Mouse (Mus musculus) thymus, postnatal 25 days (tissue): Measurements from ENCODE around the gene Apoc1.

Experiments
- DNase-seq: peaks from one replicate; pipeline ENCODE4 v3.0.0; 2022

The Apoc1 gene

DNA sequence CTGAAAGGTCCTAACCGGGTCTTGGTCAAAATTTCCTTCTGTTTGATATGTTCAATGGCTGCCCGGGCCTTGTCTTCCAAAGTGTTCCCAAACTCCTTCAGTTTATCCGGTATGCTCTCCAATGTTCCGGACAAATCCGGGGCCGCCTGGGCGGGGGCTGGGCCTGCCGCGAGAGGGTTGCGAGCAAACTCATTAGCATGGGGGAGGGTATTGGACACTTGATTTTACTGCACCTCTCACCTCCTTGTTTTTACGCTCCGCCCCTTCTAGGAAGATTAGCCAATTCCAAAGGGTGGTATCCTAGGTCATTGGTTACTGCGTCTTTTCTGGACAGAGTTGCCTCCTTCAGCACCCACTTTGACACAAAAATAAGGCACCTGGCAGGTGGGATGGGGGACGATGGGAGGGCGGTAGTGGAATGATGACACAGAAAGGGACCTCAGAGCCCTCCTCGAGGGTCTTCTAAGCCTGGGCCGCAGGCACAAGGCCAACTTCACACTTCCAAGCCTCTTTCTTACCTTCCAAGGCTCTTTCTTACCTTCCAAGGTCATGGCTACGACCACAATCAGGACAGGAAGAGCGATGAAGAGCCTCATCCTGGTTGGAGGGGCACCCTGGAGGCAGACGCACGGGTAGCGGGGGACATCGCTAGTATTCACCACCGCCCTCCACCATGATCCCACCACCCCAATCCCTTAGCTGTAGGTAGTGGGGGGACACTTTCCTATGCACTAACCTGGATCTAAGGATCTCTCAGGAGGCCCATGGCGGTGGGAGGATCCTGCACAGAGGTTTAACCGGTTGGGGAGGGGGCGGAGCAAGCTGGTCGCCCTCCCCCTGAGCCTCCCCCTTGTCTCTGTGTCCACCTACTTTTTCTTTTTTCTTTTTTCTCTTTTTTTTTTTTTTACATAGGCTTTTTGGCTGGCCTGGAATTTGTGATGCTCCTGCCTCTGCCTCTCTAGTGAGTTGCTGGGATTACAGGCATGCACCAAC is at the start of gene Apoc1:
Gene Apoc1 (minus strand): TSS at position 788 of the 993 bp plus-strand sequence.
- DNase-seq, result no peak

DNA sequence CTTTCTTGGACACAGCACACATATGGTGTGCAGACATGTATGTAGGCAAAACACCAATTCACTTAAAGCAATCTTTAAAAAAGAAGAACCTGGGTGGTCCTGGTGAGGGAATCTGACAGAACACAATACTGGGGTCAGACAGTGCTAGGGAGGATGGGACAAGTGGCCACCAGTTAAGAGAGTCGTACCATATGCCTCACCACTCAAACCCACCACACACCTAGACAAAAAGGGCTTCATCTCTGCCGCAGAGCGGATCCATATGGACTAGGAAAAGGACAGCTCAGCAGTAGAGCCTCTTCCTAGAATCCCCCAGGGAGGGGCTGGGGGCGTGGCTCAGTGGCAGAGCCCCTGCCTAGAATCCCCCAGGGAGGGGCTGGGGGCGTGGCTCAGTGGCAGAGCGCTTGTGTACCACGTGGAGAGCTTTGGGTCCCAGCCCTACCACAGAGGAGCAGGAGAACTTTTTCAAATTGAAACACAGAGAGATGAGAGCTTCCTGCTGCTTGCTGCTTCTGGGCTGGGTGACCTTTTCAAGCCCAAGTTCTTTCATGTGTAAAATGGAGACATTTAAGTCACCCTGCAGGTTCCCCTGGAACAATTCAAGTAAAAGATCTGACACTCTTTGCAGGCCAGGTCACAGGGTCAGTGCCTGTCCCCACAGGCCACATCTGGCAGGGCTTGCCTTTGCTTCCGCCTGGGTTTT is 49.0 kb upstream of the Apoc1 start:
- DNase-seq, result no peak

DNA sequence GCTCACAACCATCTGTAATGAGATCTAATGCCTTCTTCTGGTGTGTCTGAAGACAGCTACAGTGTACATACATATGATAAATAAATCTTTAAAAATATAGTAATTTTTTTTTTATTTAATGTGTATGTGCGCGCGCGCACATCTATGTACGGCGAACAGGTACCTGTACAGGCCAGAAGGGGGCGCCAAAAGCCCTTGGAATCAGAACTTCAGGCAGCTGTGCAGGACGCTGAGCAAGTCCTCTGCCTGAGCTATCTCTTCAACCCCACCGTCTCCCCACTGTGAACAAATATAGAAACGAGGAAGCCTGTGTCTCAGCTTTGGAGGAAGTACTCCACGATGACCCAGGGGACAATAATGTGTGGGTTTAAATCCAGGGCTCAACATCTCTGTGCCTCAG is 47.8 kb upstream of the Apoc1 start:
- DNase-seq, result no peak

DNA sequence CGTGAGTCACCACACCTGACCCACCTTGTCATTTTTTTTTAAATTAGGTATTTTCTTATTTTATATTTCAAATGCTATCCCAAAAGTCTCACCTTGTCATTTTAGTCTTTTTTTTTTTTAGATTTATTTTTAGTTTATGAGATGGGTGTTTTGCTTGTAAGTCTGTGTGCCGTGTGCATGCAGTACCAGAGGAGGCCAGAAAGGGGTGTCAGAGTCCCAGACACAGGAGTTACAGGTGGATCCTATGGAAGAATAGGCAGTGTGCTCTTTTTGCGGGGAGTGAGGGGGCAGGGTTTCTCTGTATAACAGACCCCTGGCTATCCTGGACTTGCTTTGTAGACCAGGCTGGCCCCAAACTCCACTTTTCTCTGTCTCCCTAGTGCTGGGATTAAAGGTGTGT is 46.3 kb upstream of the Apoc1 start:
- no peak for DNase-seq

DNA sequence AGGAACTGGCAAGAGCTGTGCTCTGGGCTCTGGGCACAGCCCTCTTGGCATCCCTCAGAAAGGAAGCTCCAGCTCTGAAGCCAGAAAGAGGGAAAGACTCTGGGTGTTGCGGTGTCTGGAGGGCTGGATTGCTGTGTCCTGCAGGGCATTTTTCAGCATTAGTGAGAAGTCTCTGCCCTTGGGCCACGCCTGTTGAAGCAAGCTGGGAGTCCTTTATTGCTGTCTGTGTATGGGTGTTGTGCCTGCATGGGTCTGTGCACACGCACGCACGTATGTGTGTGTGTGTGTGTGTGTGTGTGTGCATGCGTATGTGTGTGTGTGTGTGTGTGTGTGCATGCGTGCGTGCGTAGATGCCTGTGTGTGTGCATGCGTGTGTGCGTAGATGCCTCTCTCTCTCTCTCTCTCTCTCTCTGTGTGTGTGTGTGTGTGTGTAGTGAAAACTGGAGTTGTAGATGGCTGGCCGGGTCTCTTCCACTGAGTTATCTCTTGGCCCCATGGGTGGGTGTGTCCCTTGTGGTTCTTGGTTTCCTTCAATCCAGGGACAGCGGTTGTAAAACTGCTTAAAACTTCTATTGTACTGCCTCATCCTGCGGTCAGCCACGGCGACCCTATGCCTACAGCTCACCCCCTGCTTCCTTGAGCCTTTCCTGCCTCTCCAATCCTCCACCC is 44.1 kb upstream of the Apoc1 start:
- no peak for DNase-seq

DNA sequence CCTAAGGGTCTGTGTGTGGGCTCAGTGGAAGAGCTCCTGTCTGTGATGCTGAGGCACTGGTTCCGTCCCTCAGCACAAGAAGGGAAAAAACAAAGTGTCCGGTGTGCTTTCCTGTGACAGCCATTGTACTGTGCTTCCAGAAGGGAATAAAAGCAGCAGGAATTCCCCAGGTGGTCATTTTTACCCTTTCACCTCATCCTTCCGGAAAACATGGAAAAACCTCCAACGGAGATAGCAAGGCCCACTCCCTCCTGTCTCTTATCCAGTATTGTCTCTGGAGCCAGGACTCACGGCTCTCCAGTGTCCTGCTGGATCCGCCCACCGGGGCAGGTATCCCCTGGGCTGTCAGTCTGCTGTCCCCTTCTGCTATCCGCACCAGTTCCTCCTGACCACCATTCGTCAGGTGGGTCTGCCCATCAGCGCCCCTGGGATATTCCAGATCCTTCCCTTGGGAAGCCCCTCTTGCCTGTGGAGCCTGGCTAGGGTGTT is 41.8 kb upstream of the Apoc1 start:
- DNase-seq, result no peak

DNA sequence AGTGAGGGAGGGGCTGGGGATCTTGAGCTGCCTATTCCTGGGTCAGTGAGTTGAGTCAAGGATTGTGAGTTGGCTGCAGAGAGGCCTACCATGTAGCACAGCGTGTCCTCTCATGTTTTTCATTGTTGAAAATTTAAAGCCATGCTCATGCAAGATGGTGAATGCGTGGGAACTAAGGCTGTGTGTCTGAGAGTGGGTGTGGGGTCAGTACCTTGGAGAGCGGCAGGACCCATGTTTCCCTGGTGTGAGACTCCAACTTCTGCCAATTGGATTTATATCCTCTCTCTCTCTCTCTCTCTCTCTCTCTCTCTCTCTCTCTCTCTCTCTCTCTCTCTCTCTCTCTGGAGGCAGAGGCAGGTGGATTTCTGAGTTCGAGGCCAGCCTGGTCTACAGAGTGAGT is 34.1 kb upstream of the Apoc1 start:
- no peak for DNase-seq

DNA sequence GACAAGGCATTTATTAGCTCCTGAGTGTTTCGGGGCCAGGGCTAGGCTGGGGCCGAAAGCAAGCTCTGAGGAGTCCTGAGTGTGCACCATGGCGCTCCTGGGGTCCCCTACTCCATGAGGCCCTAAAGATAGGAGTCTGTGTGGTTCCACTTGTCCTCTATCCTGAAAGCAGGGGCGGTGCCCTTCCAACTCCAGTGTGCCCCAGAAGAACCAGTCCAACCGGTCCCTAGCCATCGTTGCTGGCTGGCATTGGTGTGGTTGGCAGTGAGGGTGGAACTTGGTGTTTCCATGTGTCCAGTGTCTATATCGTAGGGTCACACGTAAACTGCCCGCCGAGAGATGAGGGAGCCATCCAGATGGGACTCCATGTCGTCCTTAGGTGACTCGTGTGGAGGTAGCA is 31.7 kb upstream of the Apoc1 start:
- no peak for DNase-seq

DNA sequence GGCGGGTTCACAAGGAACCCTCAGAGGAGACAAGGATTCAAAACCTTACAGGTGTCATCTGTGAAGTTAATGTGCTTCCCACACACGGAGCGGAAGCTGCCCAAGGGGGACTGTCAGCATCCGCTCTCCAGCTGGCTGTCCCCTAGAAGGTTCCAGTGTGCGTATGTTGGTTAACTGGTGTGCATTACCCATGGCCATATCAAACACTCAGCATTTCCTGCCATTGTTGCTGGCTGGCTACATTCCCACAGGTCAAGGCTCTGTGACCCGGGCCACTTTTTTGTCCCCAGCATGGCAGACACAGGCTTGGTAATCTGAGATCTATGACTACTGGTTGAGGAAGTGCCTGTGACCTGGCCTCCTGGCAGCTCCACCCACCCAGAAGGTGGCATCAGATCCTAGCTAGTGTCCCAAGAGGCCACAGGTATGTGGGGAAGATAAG is 30.3 kb upstream of the Apoc1 start:
- DNase-seq, result no peak

DNA sequence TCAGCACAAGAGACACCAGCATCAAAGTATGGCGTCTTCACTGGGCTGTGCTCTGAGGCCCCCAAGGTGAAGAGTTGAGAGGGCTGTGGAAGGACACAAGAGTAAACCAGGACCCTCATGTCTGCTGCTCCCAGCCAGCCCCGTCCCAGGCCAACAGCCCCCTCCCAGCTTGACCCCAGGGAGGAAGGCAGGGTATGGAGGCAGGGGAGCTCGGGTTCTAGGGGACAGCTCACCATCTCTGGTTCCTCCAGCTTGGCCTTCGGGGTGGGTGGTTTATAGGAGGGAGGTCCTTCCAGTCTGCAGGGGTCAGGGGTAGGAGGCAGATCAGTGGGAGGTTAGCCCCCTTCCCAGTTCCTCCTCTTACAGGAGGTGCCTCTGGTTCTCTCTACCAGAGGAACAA is 26.7 kb upstream of the Apoc1 start:
- no peak for DNase-seq

DNA sequence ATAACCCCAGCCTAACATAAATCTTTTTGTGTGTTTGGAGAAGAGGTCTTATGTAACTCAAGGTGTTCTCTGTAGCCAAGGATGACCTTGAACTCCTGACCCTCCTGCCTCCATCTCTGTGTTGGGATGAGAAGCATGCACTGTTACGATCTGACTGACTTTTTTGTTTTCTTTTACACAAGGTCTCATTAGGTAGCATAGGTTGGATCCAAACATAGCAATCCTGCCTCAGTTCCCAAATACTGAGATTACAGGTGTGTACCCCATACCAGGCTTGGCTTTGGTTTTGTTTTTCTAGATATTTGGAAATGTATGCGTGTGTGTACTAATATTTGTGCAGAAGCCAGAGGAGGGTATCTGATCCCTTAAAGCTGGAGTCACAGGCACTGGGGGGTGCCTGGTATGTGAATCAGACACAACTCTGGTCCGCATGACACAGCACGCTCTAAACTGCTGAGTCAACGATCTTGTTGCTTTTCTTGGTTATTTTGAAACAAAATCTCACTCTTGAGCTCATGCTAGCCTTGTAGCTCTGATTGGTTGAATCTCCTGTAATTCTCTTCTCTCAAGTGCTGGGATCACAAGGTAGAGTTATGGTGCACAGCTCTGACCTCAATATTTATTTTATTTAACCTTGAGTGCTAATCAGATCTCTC is 26.0 kb upstream of the Apoc1 start:
- DNase-seq, result no peak

DNA sequence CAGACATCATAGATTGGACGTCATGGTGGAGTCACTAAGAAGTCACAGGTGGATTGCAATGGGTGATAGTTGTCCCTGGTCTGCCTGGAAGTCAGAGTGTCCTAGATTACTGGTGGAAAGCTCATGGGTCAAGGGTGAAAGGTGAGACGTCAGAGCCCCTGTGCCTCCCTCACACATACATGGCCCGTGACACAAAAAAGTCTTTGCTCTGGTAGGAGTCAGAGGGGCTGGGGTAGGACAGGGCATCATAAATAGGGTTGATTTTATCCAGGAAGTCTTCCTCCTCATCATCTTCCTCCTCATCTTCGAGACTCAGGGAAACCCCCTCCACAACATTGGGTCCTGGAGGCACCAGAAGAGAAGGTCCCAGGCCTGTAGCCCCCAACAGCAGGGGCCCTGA is 24.9 kb upstream of the Apoc1 start:
- DNase-seq, result no peak

DNA sequence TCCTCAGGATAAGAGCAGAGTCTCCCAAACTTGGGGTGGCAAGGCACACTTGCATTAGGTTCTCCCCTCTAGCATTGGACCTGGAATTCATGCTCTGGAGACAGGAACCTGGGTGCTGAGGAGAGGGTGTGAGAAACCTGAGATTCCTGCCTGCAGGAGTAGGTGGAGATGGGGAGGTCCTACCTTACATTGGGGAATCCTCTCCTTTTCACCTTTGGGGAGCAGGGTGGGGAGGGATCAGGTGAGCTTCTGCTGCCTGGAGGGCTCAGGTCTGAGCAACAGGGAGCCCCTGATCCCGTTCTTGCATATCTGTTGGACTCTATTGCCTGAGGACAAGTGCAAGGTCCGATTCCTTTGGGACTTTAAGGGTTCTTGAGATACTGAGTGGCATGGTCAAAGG is 24.4 kb upstream of the Apoc1 start:
- DNase-seq, result no peak

DNA sequence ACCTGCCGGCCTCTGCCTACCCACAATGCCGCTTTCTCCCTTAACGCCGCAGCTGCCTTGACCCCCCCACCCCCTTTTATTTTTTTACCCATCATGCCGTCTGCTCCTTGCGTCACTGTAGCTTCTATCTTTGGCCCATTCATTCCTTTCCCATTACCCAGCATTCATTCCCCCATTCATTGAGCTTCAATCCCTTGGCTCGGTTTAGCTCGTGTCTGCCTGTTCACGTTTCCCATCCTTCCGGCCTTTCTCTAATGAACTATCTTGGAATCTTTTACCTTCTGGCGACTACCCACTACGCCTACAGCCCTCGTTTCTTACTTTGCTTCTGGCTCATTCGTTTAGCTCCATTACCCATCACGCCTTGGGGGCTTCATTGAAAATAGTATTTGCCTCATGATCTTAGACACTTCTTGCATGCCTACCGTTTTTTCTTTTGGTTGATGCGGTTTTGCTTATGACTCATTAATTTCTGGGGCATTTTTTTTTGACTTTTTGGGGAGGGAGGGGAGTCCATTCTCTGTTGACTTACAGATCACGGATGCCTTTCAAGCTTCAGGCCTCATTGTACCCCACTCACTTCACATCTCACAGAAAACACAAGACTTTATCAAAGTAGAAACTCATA is 23.7 kb upstream of the Apoc1 start:
- DNase-seq, result no peak

DNA sequence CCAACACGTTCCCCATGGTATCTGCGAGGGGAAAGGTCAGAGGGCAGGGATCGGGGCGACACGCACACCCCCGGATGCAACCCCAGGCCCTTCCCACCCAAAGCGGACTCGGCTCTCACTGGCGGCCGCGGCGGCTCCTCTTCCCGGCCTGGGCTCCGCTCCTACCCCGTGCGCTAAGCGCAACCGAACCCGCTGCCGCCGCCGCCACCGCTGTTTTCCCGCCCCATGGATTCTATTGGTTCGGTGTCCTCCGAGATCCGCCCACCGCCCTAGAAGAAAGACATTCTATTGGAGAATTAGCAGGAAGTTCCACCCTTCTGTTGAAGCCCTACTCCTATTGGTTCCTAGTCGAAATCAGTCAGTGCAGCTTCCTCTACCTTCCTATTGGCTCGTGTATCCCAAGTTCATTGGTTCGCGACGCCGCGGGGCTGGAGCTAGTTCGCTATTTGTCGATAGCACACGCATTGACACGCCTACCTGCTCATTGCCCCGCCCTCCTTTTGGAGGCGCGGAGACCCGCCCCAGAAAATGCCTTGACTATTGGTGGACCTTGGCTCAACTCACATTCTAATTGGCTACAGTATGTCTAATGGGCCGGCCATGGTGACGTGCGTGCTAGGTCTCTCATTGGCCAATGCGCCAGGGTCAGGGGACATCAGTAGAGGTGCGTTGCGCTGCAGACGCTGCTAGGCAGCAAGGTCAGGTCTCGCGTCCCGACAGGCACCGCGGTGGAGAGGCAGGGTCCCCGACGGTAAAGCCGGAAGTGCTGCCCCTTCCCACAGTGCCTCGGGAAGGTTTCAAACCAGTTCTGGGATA is 23.0 kb upstream of the Apoc1 start, which contains the start of gene Tomm40:
Gene Tomm40 (minus strand): TSS at position 200 of the 816 bp plus-strand sequence.
- DNase-seq, result peak; percentile 99

DNA sequence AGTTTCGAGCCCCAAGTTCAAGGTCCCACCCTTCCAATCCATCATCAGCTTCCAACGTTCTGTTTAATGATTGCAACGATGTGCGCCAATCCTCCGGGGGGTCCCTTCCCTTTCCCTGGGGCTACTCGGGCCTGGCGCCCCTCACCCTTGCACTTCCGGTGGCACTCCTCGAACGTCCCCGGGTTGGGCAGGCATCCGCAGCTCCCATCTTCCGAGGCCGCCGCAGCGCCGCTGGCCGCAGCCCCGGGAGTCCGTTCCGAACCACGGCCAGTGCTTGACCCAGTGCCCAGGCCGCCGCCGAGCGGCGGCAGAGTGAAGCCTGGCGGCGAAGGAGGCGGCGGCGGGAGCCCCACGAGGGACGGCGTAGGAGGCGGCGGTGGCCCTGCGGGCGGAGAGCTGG is 22.4 kb upstream of the Apoc1 start:
- DNase-seq, result no peak

DNA sequence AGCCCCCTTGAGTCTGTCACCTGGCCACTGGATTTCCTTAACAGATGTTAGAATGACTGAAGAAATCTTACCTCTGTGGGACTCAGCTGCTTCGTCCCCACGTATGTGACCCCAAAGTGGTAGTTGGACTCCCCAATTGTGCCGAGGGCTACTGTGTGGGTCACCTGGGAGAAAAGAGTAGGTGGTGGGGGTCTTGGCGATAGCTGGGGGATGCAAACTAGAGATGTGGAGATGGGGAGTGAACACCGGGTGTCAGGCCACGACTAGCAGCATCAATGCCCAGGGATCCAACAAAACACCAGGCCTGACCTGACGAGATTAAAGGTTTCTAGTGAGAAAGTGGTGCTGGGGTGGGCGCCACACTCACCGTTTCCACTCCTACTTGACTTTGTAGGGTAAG is 21.1 kb upstream of the Apoc1 start:
- no peak for DNase-seq

DNA sequence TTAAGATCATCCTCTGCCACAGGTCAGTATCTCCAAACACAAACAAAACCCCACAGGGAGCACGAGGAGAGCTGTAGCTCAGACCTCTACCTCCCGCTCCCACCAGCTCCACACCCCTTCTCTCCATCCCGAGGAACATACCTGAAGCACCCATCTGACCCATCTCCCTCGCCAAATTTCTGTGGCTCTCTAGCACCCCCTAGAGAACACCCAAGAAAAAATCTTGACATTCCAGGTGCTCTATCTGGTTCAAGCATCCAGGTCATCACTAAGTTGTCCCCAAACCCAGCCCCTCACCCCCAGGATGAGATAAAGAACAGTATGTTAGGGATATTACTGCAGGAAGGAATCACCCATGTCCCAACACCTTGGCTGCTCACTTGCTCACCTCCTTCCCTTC is 20.7 kb upstream of the Apoc1 start:
- peak; percentile 43 for DNase-seq

DNA sequence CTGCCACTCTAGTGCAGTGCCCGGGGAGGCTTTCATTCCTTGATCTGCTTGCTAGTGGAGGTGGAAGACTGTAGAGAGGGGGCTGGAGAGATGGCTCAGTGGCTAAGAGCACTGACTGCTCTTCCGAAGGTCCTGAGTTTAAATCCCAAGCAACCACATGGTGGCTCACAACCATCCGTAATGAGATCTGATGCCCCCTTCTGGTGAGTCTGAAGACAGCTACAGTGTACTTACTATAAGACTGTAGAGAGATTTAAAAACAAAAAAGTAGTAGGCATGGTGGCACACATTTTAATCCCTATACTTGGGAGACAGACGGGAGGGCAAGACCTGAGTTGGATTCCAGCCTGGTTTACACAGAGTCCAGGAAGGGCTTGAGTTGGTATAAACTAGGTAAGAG is 20.0 kb upstream of the Apoc1 start:
- no peak for DNase-seq

DNA sequence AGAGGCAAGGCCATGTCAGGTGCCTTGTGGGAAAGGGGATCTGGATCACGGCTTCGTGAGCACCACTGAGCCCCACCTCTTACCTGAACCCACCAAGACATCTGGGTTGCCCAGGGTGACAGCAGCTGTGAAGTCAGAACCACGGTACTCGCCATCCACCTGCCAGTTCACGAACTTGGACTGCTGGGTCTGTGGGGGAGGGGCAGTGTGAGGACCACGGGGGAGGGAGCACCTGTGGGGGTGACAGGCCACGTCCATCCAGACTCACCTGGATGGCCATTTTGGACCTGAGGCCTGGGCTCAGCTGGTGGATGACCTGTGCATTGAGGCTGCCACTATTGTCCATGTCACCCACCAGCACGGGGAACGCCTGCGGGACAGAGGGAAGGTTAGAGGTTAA is 18.2 kb upstream of the Apoc1 start:
- DNase-seq, result no peak

DNA sequence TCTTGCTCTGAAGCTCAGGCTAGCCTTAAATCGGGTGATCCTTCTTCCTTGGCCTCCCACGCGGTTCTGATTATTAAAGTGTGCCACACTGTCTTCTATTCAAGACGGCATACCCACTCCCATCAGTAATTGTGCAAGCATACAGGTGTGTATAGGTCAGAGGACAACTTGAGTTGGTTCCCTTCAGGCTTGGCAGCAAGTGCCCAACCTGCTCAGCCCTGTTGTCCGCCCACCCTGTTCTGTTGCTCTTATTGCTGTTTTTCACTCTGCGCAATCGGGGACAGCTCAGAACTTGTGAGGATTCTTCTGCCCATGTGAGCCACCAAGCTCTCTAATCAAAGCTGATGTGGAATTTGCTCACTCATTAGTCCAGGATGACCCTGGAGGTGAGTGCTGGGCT is 12.8 kb upstream of the Apoc1 start:
- DNase-seq, result no peak
